Mouse (Mus musculus): ENCODE data around the gene Hpcal1.

Gene Hpcal1

DNA sequence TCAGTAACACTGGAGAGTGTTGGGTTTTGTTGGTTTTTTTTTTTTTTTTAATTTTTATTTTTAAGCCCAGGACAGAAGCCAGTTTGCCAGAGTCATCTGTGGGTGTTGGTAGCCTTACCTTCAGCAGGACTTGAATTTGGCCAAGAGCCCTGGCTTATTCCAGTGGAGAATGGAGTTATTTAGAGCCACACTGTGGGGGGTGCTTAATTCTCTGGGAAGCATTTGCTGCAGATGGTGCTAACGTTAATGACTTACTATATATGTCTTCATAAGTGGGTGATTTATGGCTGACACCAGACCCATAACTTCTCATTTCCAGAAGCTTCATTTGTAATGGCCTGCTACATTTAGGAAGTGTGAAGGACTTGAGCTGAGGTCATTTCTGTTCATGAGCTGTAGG, 21.9 kb downstream of the Hpcal1 start:
- no peak for DNase-seq (ENCODE audit: low read depth, low spot score)

- no peak for DNase-seq (ENCODE audit: low read depth, low spot score)
Observed at GRCm38 (mm10) chr12:17715720-17716478, 25.2 kb downstream of the Hpcal1 start.

DNA sequence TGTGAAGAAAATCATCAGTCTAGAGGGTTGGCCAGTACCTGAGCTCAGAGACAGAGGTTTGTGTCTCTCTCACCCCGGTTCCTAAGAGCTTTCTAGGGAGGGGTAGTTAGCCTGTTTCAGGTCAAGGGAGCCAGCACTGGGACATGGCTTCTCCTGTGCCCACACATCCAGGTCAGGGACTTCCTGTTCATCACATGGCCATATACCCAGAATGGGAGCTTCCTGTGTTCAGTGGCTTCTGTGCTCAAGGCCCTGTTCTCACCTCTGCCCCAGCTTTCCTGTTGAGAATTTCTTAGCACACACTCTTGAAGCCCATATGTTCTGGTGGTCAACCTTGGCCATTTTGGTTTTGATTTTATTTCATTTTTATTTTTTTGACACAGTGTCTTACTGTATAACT, 26.6 kb downstream of the Hpcal1 start:
- DNase-seq (ENCODE audit: low read depth, low spot score): no peak

DNA sequence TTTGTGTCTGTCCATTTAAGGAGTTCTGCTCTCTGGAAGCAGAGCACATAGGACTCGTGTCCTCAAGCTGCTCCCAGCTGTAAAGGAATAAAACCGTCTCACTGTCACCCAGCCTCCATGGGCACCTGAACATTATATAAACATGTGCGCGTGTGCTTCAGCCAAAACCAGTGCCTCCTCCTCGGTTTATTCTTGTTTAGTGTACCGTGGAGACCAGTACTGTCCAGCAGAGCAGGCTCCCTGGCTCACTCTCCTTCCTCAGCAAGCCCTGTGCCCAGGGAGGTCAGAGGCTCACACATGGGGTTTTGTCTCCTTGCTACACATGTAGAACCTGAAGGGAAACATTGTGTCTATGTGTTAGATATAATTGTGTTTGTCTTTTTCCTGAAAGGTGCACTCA, 27.5 kb downstream of the Hpcal1 start:
- DNase-seq (ENCODE audit: low read depth, low spot score): no peak

GRCm38 (mm10) chr12:17721058-17721457, 30.4 kb downstream of the Hpcal1 start:
- no peak for DNase-seq (ENCODE audit: low read depth, low spot score)

DNA sequence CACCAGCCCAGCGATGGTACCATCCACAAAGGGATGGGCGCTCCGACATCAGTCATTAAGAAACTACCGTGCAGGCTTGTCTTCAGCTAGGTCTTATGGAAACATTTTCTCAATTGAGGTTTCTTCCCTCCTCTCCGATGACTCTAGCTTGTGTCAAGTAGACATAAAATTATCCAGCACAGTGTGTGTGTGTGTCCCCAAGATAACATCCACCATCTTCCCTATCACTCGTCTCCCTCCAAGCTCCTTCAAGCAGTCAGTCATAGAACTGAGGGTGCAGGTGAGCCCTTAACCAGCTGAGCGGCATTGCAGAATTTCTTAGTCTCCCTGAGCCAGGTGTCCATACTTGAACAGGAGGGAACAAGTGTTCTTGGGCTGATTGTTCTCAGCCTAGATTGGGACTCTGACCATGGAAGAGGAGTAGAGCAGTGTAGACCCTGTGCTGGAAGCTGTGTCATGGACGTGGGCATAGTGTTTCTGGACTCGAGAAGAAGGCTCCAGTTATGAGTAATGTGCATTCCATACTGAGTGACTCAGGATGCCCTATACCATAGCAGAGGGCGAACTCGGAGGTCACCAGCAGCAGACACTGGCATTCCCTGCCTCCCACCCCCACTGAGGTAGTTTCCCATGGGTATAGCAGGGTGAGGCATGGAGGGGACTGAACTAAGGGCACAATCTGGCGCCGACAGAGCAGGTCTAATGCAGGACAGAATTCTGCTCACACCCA, 32.0 kb downstream of the Hpcal1 start:
- no peak for DNase-seq (ENCODE audit: low read depth, low spot score)

- DNase-seq (ENCODE audit: low read depth, low spot score): no peak
Observed at GRCm38 (mm10) chr12:17723182-17723570, 32.5 kb downstream of the Hpcal1 start.

DNA sequence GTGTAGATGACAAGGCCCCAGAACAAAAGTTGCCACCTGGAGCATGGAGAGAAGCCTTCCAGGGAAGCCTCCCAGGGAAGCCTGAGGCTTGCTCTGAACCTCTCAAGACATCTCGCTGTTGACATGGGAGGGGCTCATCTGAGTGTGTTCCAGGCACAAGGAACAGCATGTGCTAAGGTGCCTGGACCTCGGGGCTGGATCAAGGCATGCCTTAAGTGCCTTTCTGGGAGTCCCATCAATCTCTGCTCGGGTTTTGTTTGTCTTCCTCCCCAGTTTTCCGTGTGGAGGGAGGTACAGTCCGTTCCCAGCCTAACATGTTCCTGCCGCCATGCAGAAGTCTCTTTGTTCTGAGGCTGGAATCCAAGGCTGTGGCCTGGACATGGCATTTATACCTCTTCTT, 33.3 kb downstream of the Hpcal1 start:
- no peak for DNase-seq (ENCODE audit: low read depth, low spot score)

- no peak for DNase-seq (ENCODE audit: low read depth, low spot score)
Observed at GRCm38 (mm10) chr12:17724412-17725090, 33.9 kb downstream of the Hpcal1 start.

DNA sequence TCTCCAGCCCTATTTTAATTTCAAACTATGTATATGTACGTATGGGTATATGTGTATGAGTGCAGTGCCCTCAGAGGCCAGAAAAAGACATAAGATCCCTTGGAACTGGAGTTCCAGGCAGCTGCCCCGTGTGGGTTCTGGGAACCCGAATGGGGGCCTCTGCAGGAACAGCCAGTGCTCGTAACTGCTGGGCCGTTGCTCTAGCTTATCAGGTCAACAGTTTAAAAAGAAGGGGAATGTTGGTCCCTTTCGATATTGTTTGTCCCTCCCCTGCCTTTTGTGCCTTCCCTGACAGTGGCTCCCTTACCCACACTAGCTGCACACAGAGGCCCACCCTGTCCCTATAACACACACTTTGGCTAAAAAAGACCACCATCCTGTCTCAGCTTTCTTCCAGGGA, 34.9 kb downstream of the Hpcal1 start:
- no peak for DNase-seq (ENCODE audit: low read depth, low spot score)

GRCm38 (mm10) chr12:17726576-17727320, 36.1 kb downstream of the Hpcal1 start:
- no peak for DNase-seq (ENCODE audit: low read depth, low spot score)

- no peak for DNase-seq (ENCODE audit: low read depth, low spot score)
Observed at GRCm38 (mm10) chr12:17727676-17728339, 37.2 kb downstream of the Hpcal1 start.

GRCm38 (mm10) chr12:17729211-17729900, 38.7 kb downstream of the Hpcal1 start:
- DNase-seq (ENCODE audit: low read depth, low spot score): no peak

- DNase-seq (ENCODE audit: low read depth, low spot score): no peak
Observed at GRCm38 (mm10) chr12:17732006-17732405, 41.4 kb downstream of the Hpcal1 start.

GRCm38 (mm10) chr12:17732546-17732945, 41.9 kb downstream of the Hpcal1 start:
- DNase-seq (ENCODE audit: low read depth, low spot score): no peak

GRCm38 (mm10) chr12:17733114-17733904, 42.7 kb downstream of the Hpcal1 start:
- DNase-seq (ENCODE audit: low read depth, low spot score): no peak

DNA sequence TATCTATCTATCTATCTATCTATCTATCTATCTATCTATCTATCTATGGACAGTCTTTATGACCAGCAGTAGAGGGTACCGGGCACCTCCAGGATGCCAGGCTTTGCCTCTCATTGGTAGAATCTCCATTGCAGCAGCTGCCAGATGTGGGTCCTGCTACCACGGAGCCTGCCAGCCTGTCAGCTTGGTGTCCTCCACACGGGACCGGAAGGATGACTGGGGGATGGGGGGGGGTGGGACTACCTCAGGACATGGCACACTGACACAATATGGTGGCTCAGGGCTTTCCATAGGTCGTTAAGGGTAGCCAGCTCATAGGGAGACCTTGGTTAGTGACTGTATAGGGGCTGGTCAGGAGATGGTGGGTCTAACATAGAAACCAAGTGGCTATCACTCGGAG, 45.7 kb downstream of the Hpcal1 start:
- no peak for DNase-seq (ENCODE audit: low read depth, low spot score)

GRCm38 (mm10) chr12:17736859-17737577, 46.4 kb downstream of the Hpcal1 start:
- DNase-seq (ENCODE audit: low read depth, low spot score): no peak

DNA sequence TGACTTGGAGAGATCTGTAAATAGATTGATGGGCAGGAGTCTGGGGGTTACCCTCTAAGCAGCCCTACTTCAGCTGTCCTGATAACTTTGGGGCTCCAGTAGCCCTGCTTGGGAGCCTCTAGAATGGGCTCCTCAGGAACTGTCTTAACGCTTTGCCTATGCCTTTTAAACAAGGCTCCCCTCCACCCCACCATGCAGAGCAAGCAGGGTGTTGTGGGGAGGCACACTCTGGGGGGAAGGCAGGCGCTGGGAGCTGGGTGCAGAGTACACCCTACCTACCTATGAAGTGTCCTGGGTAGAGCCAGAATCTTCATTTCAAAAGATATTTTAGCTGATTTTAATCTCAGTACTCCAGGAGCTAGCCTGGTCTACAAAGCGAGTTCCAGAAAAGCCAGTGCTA, 47.2 kb downstream of the Hpcal1 start:
- no peak for DNase-seq (ENCODE audit: low read depth, low spot score)

Data from embryo, embryonic 11.5 days (tissue).